Mouse (Mus musculus) liver, postnatal 0 days (tissue): ENCODE measurements at regions not wholly inside any gene's neighbourhood (a gene's known extent, or its start where the extent isn't known, plus 50 kb on each side); places are given as distances from the start of the nearest gene placed in this dataset.

Experiments used
- ATAC-seq: fragments of 200-750 bp; cut with Nextera tagmentation; 2 replicates; pipeline ENCODE4 v1.8.0; 2017; ENCODE audit warnings: mild to moderate bottlenecking, moderate library complexity
- DNase-seq: peaks from one replicate; pipeline ENCODE4 v3.0.0-alpha.2; 2016
- H3K27ac ChIP-seq: fragments of 300-500 bp; sonication (generic); 2 replicates; pipeline ENCODE4 v1.5.1; 2014; ENCODE audit warnings: antibody characterized with exemption, moderate library complexity, mild to moderate bottlenecking, low read depth
- H3K27me3 ChIP-seq: fragments of 300-500 bp; sonication (generic); 2 replicates; pipeline ENCODE4 v1.6.1; 2014; ENCODE audit warnings: low read length, control low read depth, mixed read lengths; ENCODE audit not compliant: insufficient read depth
- H3K36me3 ChIP-seq: fragments of 300-500 bp; sonication (generic); replicated peaks from 2 replicates; pipeline ENCODE4 v1.6.1; 2014; ENCODE audit warnings: mild to moderate bottlenecking, control low read depth, low read length, moderate library complexity, mixed read lengths; ENCODE audit not compliant: insufficient read depth
- H3K4me1 ChIP-seq: fragments of 300-500 bp; sonication (generic); 2 replicates; pipeline ENCODE4 v1.6.1; 2014; ENCODE audit warnings: antibody characterized with exemption, mild to moderate bottlenecking, control low read depth; ENCODE audit not compliant: insufficient read depth
- H3K4me2 ChIP-seq: fragments of 300-500 bp; sonication (generic); 2 replicates; pipeline ENCODE4 v1.6.1; 2014; ENCODE audit warnings: low read depth, mild to moderate bottlenecking, low read length, moderate library complexity, mixed read lengths
- H3K4me3 ChIP-seq: fragments of 300-500 bp; sonication (generic); 2 replicates; pipeline ENCODE4 v1.5.1; 2014; ENCODE audit warnings: low read depth, low read length
- H3K9ac ChIP-seq: fragments of 300-500 bp; sonication (generic); replicated peaks from 2 replicates; pipeline ENCODE4 v1.6.1; 2014; ENCODE audit warnings: mild to moderate bottlenecking, moderate library complexity
- H3K9me3 ChIP-seq: fragments of 300-500 bp; sonication (generic); 2 replicates; pipeline ENCODE4 v1.6.1; 2016; ENCODE audit warnings: mild to moderate bottlenecking, control low read depth, low read length, mixed read lengths
- CTCF ChIP-seq: sonication (generic); IDR thresholded peaks from 2 replicates; pipeline ENCODE4 v1.5.1; 2016; ENCODE audit warnings: antibody characterized with exemption, low read depth
- EP300 ChIP-seq: IDR thresholded peaks from 2 replicates; pipeline ENCODE4 v1.6.1; 2016; ENCODE audit warnings: antibody characterized with exemption, low read depth, mild to moderate bottlenecking
- WGBS: fragments of 180-500 bp; shearing (Covaris S2); extraction: QIAGEN DNeasy Blood & Tissue Kit; methylation state at CpG from one replicate; pipeline ENCODE4 v1.1.7; 2014; ENCODE audit not compliant: insufficient replicate concordance; 5-methylcytosine and 5-hydroxymethylcytosine counted together

DNA sequence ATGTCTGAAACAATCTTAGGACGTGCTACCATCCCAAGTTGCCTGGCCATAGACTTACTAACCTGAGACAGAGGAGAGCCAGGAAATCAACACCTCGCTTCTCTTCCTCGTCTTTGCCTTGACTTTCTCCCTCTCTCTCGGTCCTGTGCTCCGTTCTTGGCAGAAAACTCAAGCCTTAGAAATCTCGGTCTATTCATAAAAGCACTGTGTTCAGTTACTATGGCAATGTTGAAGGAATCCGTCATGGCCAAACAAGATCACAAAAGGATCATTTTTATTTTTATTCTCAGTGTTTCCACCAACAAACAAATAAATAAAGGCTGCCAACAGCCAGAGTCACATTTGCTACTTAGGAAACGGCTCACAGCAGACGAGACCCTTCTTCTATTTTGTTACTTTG lies 85.6 kb upstream of the Sox5 start:
- Histone ChIP-seq H3K27me3 (no peaks in the 10 kb centered on the region), H3K4me2 (no peak overlapping the region), H3K9me3 (no peaks in the 10 kb centered on the region), H3K27ac (no peak overlapping the region), H3K4me3 (no peak overlapping the region), H3K4me1 (no peaks in the 10 kb centered on the region), H3K9ac (no peak overlapping the region), H3K36me3 (no peaks in the 10 kb centered on the region)
- no peak for ATAC-seq
- no peak for DNase-seq
- TF ChIP-seq CTCF: no peak
- 78% methylated on average over 9 of the region's 9 CpGs for WGBS

DNA sequence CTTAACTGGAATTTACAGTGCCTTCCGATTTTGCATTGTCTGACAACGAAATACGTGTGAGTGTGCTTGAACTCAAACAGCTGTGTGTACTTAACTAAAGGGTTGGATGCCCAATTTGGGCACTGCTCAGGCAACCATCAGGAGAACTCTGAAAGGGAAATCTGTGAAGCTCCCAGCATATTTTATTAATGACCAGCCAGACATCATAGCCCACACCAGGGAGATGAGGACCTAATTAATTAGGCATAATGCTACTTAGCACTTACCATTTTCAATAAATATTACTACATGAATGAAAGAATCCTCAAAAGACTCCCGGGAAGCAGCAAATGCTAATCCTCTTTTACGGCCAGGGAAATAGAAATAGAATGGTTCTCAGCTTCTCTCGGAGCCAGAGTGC lies 82.2 kb upstream of the Sox5 start:
- Histone ChIP-seq H3K27me3 (no peaks in the 10 kb centered on the region), H3K27ac (no peak overlapping the region), H3K4me3 (no peak overlapping the region), H3K36me3 (no peaks in the 10 kb centered on the region), H3K9me3 (no peaks in the 10 kb centered on the region), H3K4me1 (no peaks in the 10 kb centered on the region), H3K9ac (no peak overlapping the region), H3K4me2 (no peak overlapping the region)
- 68% methylated on average over 6 of the region's 6 CpGs for WGBS
- ATAC-seq: no peak
- TF ChIP-seq CTCF (no peak), EP300 (no peak)
- no peak for DNase-seq

DNA sequence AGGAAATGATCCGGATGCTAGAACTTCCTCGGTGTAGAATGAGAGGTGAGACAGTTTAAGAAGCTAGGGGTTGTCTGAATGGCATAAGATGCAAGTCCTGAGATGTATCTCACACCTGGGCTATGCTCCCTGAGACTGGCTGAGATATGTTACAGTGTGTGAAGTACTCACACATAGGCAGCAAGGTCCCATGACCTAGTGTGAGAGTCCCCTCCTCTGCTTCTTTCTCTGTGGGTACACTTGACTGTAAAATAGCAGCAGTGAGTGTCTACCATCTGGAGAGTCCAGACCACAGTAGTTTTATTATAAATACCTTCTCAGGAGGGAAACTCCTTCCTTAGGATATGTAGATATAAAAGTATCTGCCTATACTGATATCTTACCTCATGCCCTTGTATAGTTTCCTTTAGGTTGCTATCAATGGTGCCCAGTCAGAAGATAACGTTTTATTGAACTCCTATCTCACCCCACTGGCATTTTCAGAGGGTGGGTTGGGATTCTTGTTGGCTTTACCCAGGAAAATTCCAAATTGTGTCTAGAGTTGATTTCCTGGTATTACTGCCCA lies 81.7 kb upstream of the Sox5 start:
- DNase-seq (no peak), ATAC-seq (no peak)
- H3K27ac ChIP-seq: no peak overlapping the region
- no peaks in the 10 kb centered on the region for H3K36me3 ChIP-seq
- H3K9ac ChIP-seq: no peak overlapping the region
- H3K9me3 ChIP-seq: no peaks in the 10 kb centered on the region
- no peaks in the 10 kb centered on the region for H3K27me3 ChIP-seq
- H3K4me2 ChIP-seq: no peak overlapping the region
- H3K4me3 ChIP-seq: no peak overlapping the region
- TF ChIP-seq EP300 (no peak), CTCF (no peak)
- WGBS: 73% methylated on average over 3 of the region's 3 CpGs
- no peaks in the 10 kb centered on the region for H3K4me1 ChIP-seq

DNA sequence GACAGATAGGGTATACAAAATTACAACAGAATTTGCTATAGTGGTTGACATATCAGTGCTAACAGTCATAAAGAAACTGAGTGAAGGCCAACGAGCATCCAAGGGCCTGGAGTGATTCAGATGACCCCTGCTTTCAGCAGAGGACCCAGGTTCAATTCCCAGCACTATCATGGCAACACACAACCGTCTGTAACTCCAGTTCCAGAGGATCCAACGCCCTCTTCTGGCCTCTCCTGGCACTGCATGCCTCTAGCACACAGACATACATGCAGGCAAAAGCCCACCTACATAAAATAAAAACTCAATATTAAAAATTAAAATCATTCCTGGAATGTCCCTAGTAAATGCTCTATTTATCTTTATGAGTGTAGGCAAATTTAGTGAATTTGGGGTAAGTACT lies 59.7 kb upstream of the Sox5 start:
- Histone ChIP-seq H3K4me2 (no peak overlapping the region), H3K4me1 (no peaks in the 10 kb centered on the region), H3K36me3 (no peaks in the 10 kb centered on the region), H3K9me3 (no peaks in the 10 kb centered on the region), H3K27ac (no peak overlapping the region), H3K27me3 (no peaks in the 10 kb centered on the region), H3K9ac (no peak overlapping the region), H3K4me3 (no peak overlapping the region)
- 73% methylated on average over 3 of the region's 3 CpGs for WGBS
- TF ChIP-seq EP300: no peak
- no peak for TF ChIP-seq CTCF
- DNase-seq (no peak), ATAC-seq (no peak)

DNA sequence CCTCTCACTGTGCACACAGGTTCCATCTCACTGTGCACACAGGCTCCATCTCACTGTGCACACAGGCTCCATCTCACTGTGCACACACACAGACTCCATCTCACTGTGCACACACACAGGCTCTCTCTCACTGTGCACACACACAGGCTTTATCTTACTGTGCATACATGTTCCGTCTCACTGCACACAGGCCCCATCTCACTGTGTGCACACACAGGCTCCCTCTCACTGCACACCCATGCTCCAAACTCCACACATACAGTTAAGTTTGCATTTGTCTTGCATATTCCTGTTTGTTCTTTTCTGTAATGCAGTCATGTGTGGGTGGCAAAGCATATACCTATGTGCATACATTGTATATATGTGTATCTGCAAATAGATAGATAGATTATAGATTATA lies 57.6 kb upstream of the Sox5 start:
- H3K27ac ChIP-seq: no peak overlapping the region
- no peak for DNase-seq
- no peak for ATAC-seq
- H3K9ac ChIP-seq: no peak overlapping the region
- no peak overlapping the region for H3K4me2 ChIP-seq
- H3K36me3 ChIP-seq: no peaks in the 10 kb centered on the region
- 80% methylated on average over 1 of the region's 1 CpGs for WGBS
- H3K4me1 ChIP-seq: no peaks in the 10 kb centered on the region
- no peak overlapping the region for H3K4me3 ChIP-seq
- no peak for TF ChIP-seq CTCF
- no peak for TF ChIP-seq EP300
- H3K9me3 ChIP-seq: no peaks in the 10 kb centered on the region
- H3K27me3 ChIP-seq: no peaks in the 10 kb centered on the region

DNA sequence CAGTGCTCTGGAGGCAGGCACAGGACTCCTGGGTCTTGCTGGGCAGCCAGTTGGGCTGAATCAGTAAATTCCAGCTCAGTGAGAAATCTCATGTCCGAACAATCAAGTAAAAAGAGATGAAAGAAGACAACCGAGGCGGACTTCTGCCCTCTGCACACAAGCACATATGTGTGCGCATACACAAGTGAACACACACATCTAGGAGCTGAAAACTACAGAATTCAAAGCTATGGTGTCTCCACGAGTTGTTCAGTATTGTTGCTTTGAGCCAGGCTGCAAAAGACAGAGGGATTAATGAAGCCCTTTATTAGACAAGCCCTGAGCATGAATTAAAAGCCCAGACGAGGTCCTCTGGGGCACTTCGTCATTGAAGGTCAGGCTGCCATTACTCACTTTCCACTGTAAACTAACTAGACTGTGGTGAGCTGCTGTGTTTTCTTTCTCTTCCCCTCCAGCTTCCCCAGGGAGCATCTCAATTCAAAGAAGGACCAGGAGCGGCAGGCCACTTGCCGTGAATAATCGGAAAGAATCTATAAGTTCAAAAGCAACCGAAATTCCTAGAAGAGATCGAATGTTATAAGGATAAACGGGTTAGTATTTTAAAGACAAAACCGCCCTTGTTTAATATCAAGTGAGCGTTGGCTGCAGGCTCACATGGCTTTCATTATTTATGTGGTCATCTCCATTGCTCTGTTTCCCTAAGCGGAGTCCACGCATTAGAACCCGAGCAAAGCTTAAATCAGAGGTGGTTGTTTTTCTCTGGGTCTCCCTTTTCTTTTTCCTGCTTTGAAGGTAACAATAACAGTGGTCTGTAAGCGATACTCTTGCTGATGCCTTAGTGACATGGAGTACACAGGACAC lies 52.8 kb upstream of the Sox5 start:
- TF ChIP-seq CTCF (no peak), EP300 (no peak)
- no peak overlapping the region for H3K4me3 ChIP-seq
- H3K4me2 ChIP-seq: no peak overlapping the region
- H3K9ac ChIP-seq: no peak overlapping the region
- H3K9me3 ChIP-seq: no peaks in the 10 kb centered on the region
- no peaks in the 10 kb centered on the region for H3K36me3 ChIP-seq
- H3K27ac ChIP-seq: no peak overlapping the region
- no peaks in the 10 kb centered on the region for H3K4me1 ChIP-seq
- 79% methylated on average over 19 of the region's 19 CpGs for WGBS
- no peaks in the 10 kb centered on the region for H3K27me3 ChIP-seq
- DNase-seq (no peak), ATAC-seq (no peak)
